Mouse (Mus musculus): ENCODE measurements around the gene Olfr545.

GRCm38 (mm10) chr7:102508066-102508465, 8.7 kb upstream of the Olfr545 start:
- TF ChIP-seq CTCF (conservative IDR thresholded peaks at IDR 0.05; ENCODE audit: insufficient read depth, insufficient read length, low read depth, low read length), result no peak
- TF ChIP-seq POLR2A (IDR thresholded peaks at IDR 0.05; ENCODE audit: low read depth, low read length), result no peak
